Mouse (Mus musculus): ENCODE measurements around the gene Phykpl. TPM values are rescaled to one million over a fixed set of nuclear protein-coding genes. Genes with fewer than 3 reads are reported as not detected.
"Not testable (repeated sequence)": the region's sequence is repeated elsewhere in the genome, so short reads cannot be mapped to it uniquely, and the experiment has no call there.

Gene Phykpl
- polyA plus RNA-seq, 1 experiment from 2014 or later, result 17.7 TPM

- no peaks in the 10 kb centered on the region for H3K9me3 ChIP-seq
- H3K27ac ChIP-seq (replicated peaks), result no peak overlapping the region
- H3K36me3 ChIP-seq, result peaks cover 39% of the 10 kb centered on the region
- peak overlapping the region; percentile 68 for H3K9ac ChIP-seq (replicated peaks)
- peak overlapping the region; percentile 89 for H3K4me3 ChIP-seq
- H3K4me2 ChIP-seq (replicated peaks), result peak overlapping the region; percentile 72
- peaks cover 21% of the 10 kb centered on the region for H3K4me1 ChIP-seq
- no peaks in the 10 kb centered on the region for H3K27me3 ChIP-seq
- no peak for ATAC-seq (ENCODE audit: low FRiP score, low read depth)
- WGBS, result under 1% methylated on average over 11 of the region's 11 CpGs
Observed at GRCm38 (mm10) chr11:51620084-51620483, 35.5 kb downstream of the Phykpl start.

- no peaks in the 10 kb centered on the region for H3K27me3 ChIP-seq
- WGBS, result 100% methylated on average over 2 of the region's 2 CpGs
- H3K36me3 ChIP-seq, result peaks cover 55% of the 10 kb centered on the region
- no peak overlapping the region for H3K27ac ChIP-seq (replicated peaks)
- no peak for ATAC-seq (ENCODE audit: low FRiP score, low read depth)
- no peak overlapping the region for H3K4me2 ChIP-seq (replicated peaks)
- H3K9me3 ChIP-seq, result no peaks in the 10 kb centered on the region
- peaks cover 12% of the 10 kb centered on the region for H3K4me1 ChIP-seq
- no peak overlapping the region for H3K9ac ChIP-seq (replicated peaks)
- no peak overlapping the region for H3K4me3 ChIP-seq
Observed at GRCm38 (mm10) chr11:51621776-51622175, 37.2 kb downstream of the Phykpl start.

- Histone ChIP-seq H3K36me3 (peaks cover 68% of the 10 kb centered on the region), H3K27me3 (no peaks in the 10 kb centered on the region), H3K4me2 (replicated peaks) (no peak overlapping the region), H3K4me1 (peaks cover 12% of the 10 kb centered on the region), H3K9me3 (no peaks in the 10 kb centered on the region), H3K4me3 (no peak overlapping the region), H3K9ac (replicated peaks) (no peak overlapping the region), H3K27ac (replicated peaks) (no peak overlapping the region)
- WGBS, result 90% methylated on average over 7 of the region's 7 CpGs
- ATAC-seq (ENCODE audit: low FRiP score, low read depth), result no peak
Observed at GRCm38 (mm10) chr11:51622971-51623491, 38.5 kb downstream of the Phykpl start.

GRCm38 (mm10) chr11:51625187-51625820 lies 40.7 kb downstream of the Phykpl start:
- Histone ChIP-seq H3K9me3 (no peaks in the 10 kb centered on the region), H3K9ac (replicated peaks) (no peak overlapping the region), H3K4me2 (replicated peaks) (no peak overlapping the region), H3K4me1 (peaks cover 9% of the 10 kb centered on the region), H3K4me3 (no peak overlapping the region), H3K27ac (replicated peaks) (no peak overlapping the region), H3K27me3 (no peaks in the 10 kb centered on the region), H3K36me3 (peaks cover 80% of the 10 kb centered on the region)
- WGBS, result 80% methylated on average over 5 of the region's 5 CpGs
- ATAC-seq (ENCODE audit: low FRiP score, low read depth), result no peak

GRCm38 (mm10) chr11:51627425-51627824 lies 42.9 kb downstream of the Phykpl start:
- no peak overlapping the region for H3K4me2 ChIP-seq (replicated peaks)
- ATAC-seq (ENCODE audit: low FRiP score, low read depth), result no peak
- H3K4me1 ChIP-seq, result no peaks in the 10 kb centered on the region
- H3K9ac ChIP-seq (replicated peaks), result no peak overlapping the region
- H3K27ac ChIP-seq (replicated peaks), result no peak overlapping the region
- no peaks in the 10 kb centered on the region for H3K27me3 ChIP-seq
- H3K4me3 ChIP-seq, result no peak overlapping the region
- WGBS, result 92% methylated on average over 9 of the region's 9 CpGs
- peaks cover 68% of the 10 kb centered on the region for H3K36me3 ChIP-seq
- H3K9me3 ChIP-seq, result no peaks in the 10 kb centered on the region

- 87% methylated on average over 8 of the region's 8 CpGs for WGBS
- no peak for ATAC-seq (ENCODE audit: low FRiP score, low read depth)
- H3K27me3 ChIP-seq, result no peaks in the 10 kb centered on the region
- H3K27ac ChIP-seq (replicated peaks), result no peak overlapping the region
- no peak overlapping the region for H3K9ac ChIP-seq (replicated peaks)
- H3K36me3 ChIP-seq, result peaks cover 63% of the 10 kb centered on the region
- no peak overlapping the region for H3K4me2 ChIP-seq (replicated peaks)
- no peaks in the 10 kb centered on the region for H3K9me3 ChIP-seq
- no peak overlapping the region for H3K4me3 ChIP-seq
- H3K4me1 ChIP-seq, result no peaks in the 10 kb centered on the region
Observed at GRCm38 (mm10) chr11:51627907-51628306, 43.4 kb downstream of the Phykpl start.

- H3K36me3 ChIP-seq, result peaks cover 44% of the 10 kb centered on the region
- no peak overlapping the region for H3K27ac ChIP-seq (replicated peaks)
- H3K4me1 ChIP-seq, result 0 out of 2 replicates have a peak, but pooled peaks cover 1% of the 10 kb centered on the region
Observed at GRCm38 (mm10) chr11:51629651-51630314, 45.2 kb downstream of the Phykpl start.

GRCm38 (mm10) chr11:51632130-51632753 lies 47.7 kb downstream of the Phykpl start:
- ATAC-seq (ENCODE audit: low FRiP score, low read depth), result no peak
- H3K27me3 ChIP-seq, result 0 out of 2 replicates have a peak, but pooled peaks cover 2% of the 10 kb centered on the region

More at GRCm38 (mm10) chr11:51629651-51630314, 45.2 kb downstream of the Phykpl start:
- no peak for ATAC-seq (ENCODE audit: low FRiP score, low read depth)
- no peak overlapping the region for H3K4me3 ChIP-seq
- no peaks in the 10 kb centered on the region for H3K27me3 ChIP-seq
- no peak overlapping the region for H3K4me2 ChIP-seq (replicated peaks)
- H3K9ac ChIP-seq (replicated peaks), result no peak overlapping the region
- 85% methylated on average over 15 of the region's 15 CpGs for WGBS
- no peaks in the 10 kb centered on the region for H3K9me3 ChIP-seq

GRCm38 (mm10) chr11:51633200-51633599 lies 48.6 kb downstream of the Phykpl start:
- H3K9ac ChIP-seq (replicated peaks); ATAC-seq (ENCODE audit: low FRiP score, low read depth); H3K9me3 ChIP-seq; H3K4me2 ChIP-seq (replicated peaks); H3K4me3 ChIP-seq; H3K27ac ChIP-seq (replicated peaks): not testable (repeated sequence)
- H3K4me1 ChIP-seq, result peaks cover 21% of the 10 kb centered on the region
- peaks cover 12% of the 10 kb centered on the region; the same call in 1 of the 2 replicates for H3K36me3 ChIP-seq
- H3K27me3 ChIP-seq, result peaks cover 12% of the 10 kb centered on the region; the same call in 1 of the 2 replicates
- 91% methylated on average over 7 of the region's 7 CpGs for WGBS

More at GRCm38 (mm10) chr11:51632130-51632753, 47.7 kb downstream of the Phykpl start:
- 94% methylated on average over 6 of the region's 6 CpGs for WGBS
- Histone ChIP-seq H3K4me1 (peaks cover 14% of the 10 kb centered on the region), H3K27ac (replicated peaks) (no peak overlapping the region), H3K9me3 (no peaks in the 10 kb centered on the region), H3K4me2 (replicated peaks) (no peak overlapping the region), H3K4me3 (no peak overlapping the region), H3K36me3 (peaks cover 20% of the 10 kb centered on the region), H3K9ac (replicated peaks) (no peak overlapping the region)

- H3K27me3 ChIP-seq, result peaks cover 12% of the 10 kb centered on the region; the same call in 1 of the 2 replicates
- WGBS, result 98% methylated on average over 3 of the region's 3 CpGs
Observed at GRCm38 (mm10) chr11:51633721-51634120, 49.2 kb downstream of the Phykpl start.

GRCm38 (mm10) chr11:51635127-51635524 lies 50.6 kb downstream of the Phykpl start:
- Histone ChIP-seq H3K4me1 (peaks cover 21% of the 10 kb centered on the region), H3K9me3 (no peaks in the 10 kb centered on the region), H3K36me3 (no peaks in the 10 kb centered on the region), H3K9ac (replicated peaks) (peak overlapping the region; percentile 79), H3K27me3 (peaks cover 12% of the 10 kb centered on the region; the same call in 1 of the 2 replicates), H3K4me2 (replicated peaks) (peak overlapping the region; percentile 91), H3K27ac (replicated peaks) (peak overlapping the region; percentile 71; the same call in 1 of the 2 replicates), H3K4me3 (peak overlapping the region; percentile 75)
- 21% methylated on average over 6 of the region's 6 CpGs for WGBS
- ATAC-seq (ENCODE audit: low FRiP score, low read depth), result no peak

More at GRCm38 (mm10) chr11:51633721-51634120, 49.2 kb downstream of the Phykpl start:
- peaks cover 21% of the 10 kb centered on the region for H3K4me1 ChIP-seq
- peaks cover 8% of the 10 kb centered on the region; the same call in 1 of the 2 replicates for H3K36me3 ChIP-seq
- H3K9me3 ChIP-seq, result no peaks in the 10 kb centered on the region
- H3K9ac ChIP-seq (replicated peaks), result no peak overlapping the region
- ATAC-seq (ENCODE audit: low FRiP score, low read depth), result no peak
- no peak overlapping the region for H3K4me3 ChIP-seq
- H3K27ac ChIP-seq (replicated peaks), result no peak overlapping the region
- no peak overlapping the region for H3K4me2 ChIP-seq (replicated peaks)
